Mouse (Mus musculus): ENCODE measurements at regions not wholly inside any gene's neighbourhood (a gene's known extent, or its start where the extent isn't known, plus 50 kb on each side); places are given as distances from the start of the nearest gene placed in this dataset.

DNA sequence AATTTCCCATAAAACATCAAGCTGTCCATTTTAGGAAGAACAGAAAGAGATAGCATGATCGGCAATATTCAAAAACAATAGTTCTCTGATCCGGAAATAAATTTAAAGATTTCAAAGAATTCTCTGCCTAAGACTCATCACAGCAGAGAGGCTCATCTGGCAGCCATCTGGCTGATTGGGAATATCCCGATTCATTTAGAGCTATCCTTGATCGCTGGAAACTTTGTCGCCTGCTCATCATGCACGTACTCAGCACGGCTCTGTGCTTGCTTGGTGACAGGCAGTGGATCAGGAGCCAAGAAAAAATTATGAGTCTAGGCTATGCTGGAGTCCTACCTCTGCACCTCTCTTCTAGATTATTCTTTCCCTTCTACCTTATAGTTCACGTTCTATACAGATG lies 332.0 kb upstream of the Mon1b start:
- Histone ChIP-seq H3K9me3 (replicated peaks; ENCODE audit: low read length) (peaks cover 43% of the 10 kb centered on the region), H3K4me2 (ENCODE audit: insufficient read depth, low read depth, poor library complexity, severe bottlenecking) (no peak overlapping the region), H3K36me3 (replicated peaks in 1 of 2; ENCODE audit: control insufficient read depth in 1 of 2, insufficient read depth in 1 of 2, low read length in 1 of 2) (no peaks in the 10 kb centered on the region), H3K4me1 (ENCODE audit: control insufficient read depth in 1 of 2, insufficient read depth in 2 of 2) (no peaks in the 10 kb centered on the region), H3K79me2 (replicated peaks; ENCODE audit: control insufficient read depth, extremely low read depth, insufficient read depth, poor library complexity, severe bottlenecking) (no peaks in the 10 kb centered on the region), H3K27me3 (replicated peaks) (no peaks in the 10 kb centered on the region), H3K27ac (ENCODE audit: insufficient read depth, low read depth) (no peak overlapping the region), H3K4me3 (replicated peaks in 1 of 3; ENCODE audit: low read depth in 2 of 3, low read length in 2 of 3, poor library complexity in 1 of 3) (no peak overlapping the region), H3K9ac (ENCODE audit: insufficient read depth, low read depth) (no peak overlapping the region)
- dilution Hi-C loops (cut with MboI; ENCODE audit: extremely low pct_ligation_motif_present, extremely low pct_unique_long_range_greater_than_20kb, low sequenced_read_pairs) (no loop called here), in situ Hi-C loops (cut with MboI; ENCODE audit: low pct_ligation_motif_present, low pct_unique_long_range_greater_than_20kb, low sequenced_read_pairs) (no loop called here)
- TF ChIP-seq MEF2A (IDR thresholded peaks at IDR 0.05; ENCODE audit: borderline replicate concordance, low read depth, low read length) (no peak), RCOR1 (conservative IDR thresholded peaks at IDR 0.05; ENCODE audit: low read depth, low read length) (no peak), ZMIZ1 (IDR thresholded peaks at IDR 0.05; ENCODE audit: low read depth, low read length) (no peak), MAZ (IDR thresholded peaks at IDR 0.05; ENCODE audit: low read depth, low read length) (no peak), E2F4 (IDR thresholded peaks at IDR 0.05; ENCODE audit: insufficient replicate concordance, low read depth, low read length) (no peak), POLR2A (IDR thresholded peaks at IDR 0.05; ENCODE audit: low read depth, low read length) (no peak), MAX (IDR thresholded peaks at IDR 0.05; ENCODE audit: low read length) (no peak), CTCF (conservative IDR thresholded peaks at IDR 0.05 in 1 of 2, IDR thresholded peaks at IDR 0.05 in 1 of 2; ENCODE audit: low read depth in 2 of 2, low read length in 2 of 2) (no peak), BHLHE40 (IDR thresholded peaks at IDR 0.05; ENCODE audit: low read depth, low read length) (no peak)
- DNase-seq (ENCODE audit: extremely low read depth), result no peak

DNA sequence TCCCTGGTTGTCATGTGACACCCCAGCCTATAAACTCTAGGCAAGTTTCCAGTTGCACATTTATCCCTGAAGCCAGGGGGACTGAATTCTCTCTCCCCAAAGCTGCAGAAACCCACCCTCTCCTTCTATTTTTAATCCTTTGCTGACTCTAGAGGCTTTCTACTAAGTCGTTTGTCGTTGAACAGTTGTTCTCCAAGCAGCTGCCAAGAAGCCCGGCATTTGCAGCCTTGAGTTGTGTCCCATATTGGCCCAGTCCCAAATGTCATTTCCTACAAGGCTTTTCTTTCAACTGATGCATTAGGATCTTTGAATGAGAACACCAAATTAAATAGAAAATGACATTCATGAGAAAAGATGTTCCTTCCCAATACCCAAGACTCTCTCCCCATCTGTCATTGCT lies 318.2 kb upstream of the Mon1b start:
- H3K36me3 ChIP-seq (replicated peaks in 1 of 2; ENCODE audit: control insufficient read depth in 1 of 2, insufficient read depth in 1 of 2, low read length in 1 of 2), result no peaks in the 10 kb centered on the region
- dilution Hi-C loops (cut with MboI; ENCODE audit: extremely low pct_ligation_motif_present, extremely low pct_unique_long_range_greater_than_20kb, low sequenced_read_pairs), result no loop called here
- DNase-seq (ENCODE audit: extremely low read depth), result no peak
- TF ChIP-seq MAZ (IDR thresholded peaks at IDR 0.05; ENCODE audit: low read depth, low read length) (no peak), ZC3H11A (IDR thresholded peaks at IDR 0.05; ENCODE audit: low read depth, low read length) (no peak), USF2 (conservative IDR thresholded peaks at IDR 0.05; ENCODE audit: low read depth, low read length) (no peak), RAD21 (IDR thresholded peaks at IDR 0.05; ENCODE audit: low read depth, low read length) (no peak)
- H3K9ac ChIP-seq (ENCODE audit: insufficient read depth, low read depth), result no peak overlapping the region
- no peak overlapping the region for H3K27ac ChIP-seq (ENCODE audit: insufficient read depth, low read depth)
- H3K27me3 ChIP-seq (replicated peaks), result no peaks in the 10 kb centered on the region
- H3K4me3 ChIP-seq (replicated peaks in 1 of 3; ENCODE audit: low read depth in 2 of 3, low read length in 2 of 3, poor library complexity in 1 of 3), result no peak overlapping the region
- H3K9me3 ChIP-seq (replicated peaks; ENCODE audit: low read length), result peaks cover 58% of the 10 kb centered on the region
- in situ Hi-C loops (cut with MboI; ENCODE audit: low pct_ligation_motif_present, low pct_unique_long_range_greater_than_20kb, low sequenced_read_pairs), result no loop called here
- no peaks in the 10 kb centered on the region for H3K4me1 ChIP-seq (ENCODE audit: control insufficient read depth in 1 of 2, insufficient read depth in 2 of 2)
- no peak overlapping the region for H3K4me2 ChIP-seq (ENCODE audit: insufficient read depth, low read depth, poor library complexity, severe bottlenecking)
- no peaks in the 10 kb centered on the region for H3K79me2 ChIP-seq (replicated peaks; ENCODE audit: control insufficient read depth, extremely low read depth, insufficient read depth, poor library complexity, severe bottlenecking)

DNA sequence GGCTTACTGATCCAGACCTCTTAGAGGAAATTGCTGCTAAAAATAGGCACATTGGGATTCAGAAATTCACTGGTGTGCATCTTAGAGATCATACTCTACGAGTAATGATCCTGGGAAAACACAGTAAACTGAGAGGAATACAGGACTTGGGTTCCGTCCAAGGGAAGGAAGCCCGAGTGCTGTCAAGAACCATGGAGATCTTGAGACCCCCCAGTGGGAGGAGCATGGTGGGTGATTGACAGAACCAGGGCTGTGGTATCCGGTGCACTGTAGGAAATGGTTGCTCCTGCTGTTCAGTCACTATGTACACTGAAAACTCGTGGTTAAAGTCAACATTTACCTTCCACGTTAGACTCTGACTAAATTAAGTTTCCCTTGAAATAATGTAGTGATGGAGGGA lies 303.8 kb upstream of the Mon1b start:
- H3K9me3 ChIP-seq (replicated peaks; ENCODE audit: low read length), result peaks cover 40% of the 10 kb centered on the region
- no peaks in the 10 kb centered on the region for H3K4me1 ChIP-seq (ENCODE audit: control insufficient read depth in 1 of 2, insufficient read depth in 2 of 2)
- H3K9ac ChIP-seq (ENCODE audit: insufficient read depth, low read depth), result no peak overlapping the region
- H3K27me3 ChIP-seq (replicated peaks), result no peaks in the 10 kb centered on the region
- H3K4me2 ChIP-seq (ENCODE audit: insufficient read depth, low read depth, poor library complexity, severe bottlenecking), result no peak overlapping the region
- in situ Hi-C loops (cut with MboI; ENCODE audit: low pct_ligation_motif_present, low pct_unique_long_range_greater_than_20kb, low sequenced_read_pairs) (no loop called here), dilution Hi-C loops (cut with MboI; ENCODE audit: extremely low pct_ligation_motif_present, extremely low pct_unique_long_range_greater_than_20kb, low sequenced_read_pairs) (no loop called here)
- DNase-seq (ENCODE audit: extremely low read depth), result no peak
- H3K36me3 ChIP-seq (replicated peaks in 1 of 2; ENCODE audit: control insufficient read depth in 1 of 2, insufficient read depth in 1 of 2, low read length in 1 of 2), result no peaks in the 10 kb centered on the region
- no peaks in the 10 kb centered on the region for H3K79me2 ChIP-seq (replicated peaks; ENCODE audit: control insufficient read depth, extremely low read depth, insufficient read depth, poor library complexity, severe bottlenecking)
- H3K4me3 ChIP-seq (replicated peaks in 1 of 3; ENCODE audit: low read depth in 2 of 3, low read length in 2 of 3, poor library complexity in 1 of 3), result no peak overlapping the region
- TF ChIP-seq ZMIZ1 (IDR thresholded peaks at IDR 0.05; ENCODE audit: low read depth, low read length) (no peak), JUND (conservative IDR thresholded peaks at IDR 0.05; ENCODE audit: low read depth, low read length) (no peak), CHD2 (IDR thresholded peaks at IDR 0.05; ENCODE audit: low read length) (no peak), RAD21 (IDR thresholded peaks at IDR 0.05; ENCODE audit: low read depth, low read length) (no peak), USF1 (IDR thresholded peaks at IDR 0.05; ENCODE audit: low read depth, low read length) (no peak), PAX5 (IDR thresholded peaks at IDR 0.05; ENCODE audit: low read length) (no peak), ZKSCAN1 (IDR thresholded peaks at IDR 0.05; ENCODE audit: borderline replicate concordance, low read depth, low read length) (no peak), SIN3A (IDR thresholded peaks at IDR 0.05; ENCODE audit: low read length) (no peak), EP300 (IDR thresholded peaks at IDR 0.05; ENCODE audit: low read length) (no peak), MAZ (IDR thresholded peaks at IDR 0.05; ENCODE audit: low read depth, low read length) (no peak), CTCF (conservative IDR thresholded peaks at IDR 0.05 in 1 of 2, IDR thresholded peaks at IDR 0.05 in 1 of 2; ENCODE audit: low read depth in 2 of 2, low read length in 2 of 2) (no peak), IRF4 (IDR thresholded peaks at IDR 0.05; ENCODE audit: low read depth, low read length) (no peak), HCFC1 (IDR thresholded peaks at IDR 0.05; ENCODE audit: low read depth, low read length) (no peak), ZC3H11A (IDR thresholded peaks at IDR 0.05; ENCODE audit: low read depth, low read length) (no peak), UBTF (IDR thresholded peaks at IDR 0.05; ENCODE audit: low read depth, low read length) (no peak)
- no peak overlapping the region for H3K27ac ChIP-seq (ENCODE audit: insufficient read depth, low read depth)

Measured in CH12.LX (cell line).